Mouse (Mus musculus) liver, embryonic 15.5 days (tissue): ENCODE data around the gene Rab11fip4. TPM values are rescaled to one million over a fixed set of nuclear protein-coding genes. Genes with fewer than 3 reads are reported as not detected.

ENCODE experiments used
- ATAC-seq: fragments of 200-750 bp; cut with Nextera tagmentation; 2 replicates; pipeline ENCODE4 v1.8.0; 2017; ENCODE audit warnings: moderate number of reproducible peaks, mild to moderate bottlenecking, moderate library complexity; ENCODE audit not compliant: insufficient read depth
- H3K27ac ChIP-seq: fragments of 300-500 bp; sonication (generic); replicated peaks from 2 replicates; pipeline ENCODE4 v1.5.1; 2015; ENCODE audit warnings: mild to moderate bottlenecking, inconsistent platforms
- H3K27me3 ChIP-seq: fragments of 300-500 bp; sonication (generic); 2 replicates; pipeline ENCODE4 v1.6.1; 2015; ENCODE audit warnings: mild to moderate bottlenecking, inconsistent platforms
- H3K36me3 ChIP-seq: fragments of 300-500 bp; sonication (generic); replicated peaks from 2 replicates; pipeline ENCODE4 v1.6.1; 2015; ENCODE audit warnings: moderate library complexity, mild to moderate bottlenecking, inconsistent platforms
- H3K4me1 ChIP-seq: fragments of 300-500 bp; sonication (generic); replicated peaks from 2 replicates; pipeline ENCODE4 v1.6.1; 2015; ENCODE audit warnings: inconsistent platforms
- H3K4me2 ChIP-seq: fragments of 300-500 bp; sonication (generic); 2 replicates; pipeline ENCODE4 v1.6.1; 2015; ENCODE audit warnings: moderate library complexity, mild to moderate bottlenecking, inconsistent platforms
- H3K4me3 ChIP-seq: fragments of 300-500 bp; sonication (generic); replicated peaks from 2 replicates; pipeline ENCODE4 v1.5.1; 2015; ENCODE audit warnings: mild to moderate bottlenecking, inconsistent platforms
- H3K9ac ChIP-seq: fragments of 300-500 bp; sonication (generic); 2 replicates; pipeline ENCODE4 v1.6.1; 2015; ENCODE audit warnings: moderate library complexity, mild to moderate bottlenecking, inconsistent platforms
- H3K9me3 ChIP-seq: fragments of 300-500 bp; sonication (generic); replicated peaks from 2 replicates; pipeline ENCODE4 v1.6.1; 2016; ENCODE audit warnings: inconsistent platforms
- WGBS: fragments of 180-500 bp; shearing (Covaris S2); methylation state at CpG from one replicate; pipeline ENCODE4 v1.1.7; 2015; ENCODE audit warnings: mixed read lengths; ENCODE audit not compliant: insufficient replicate concordance; 5-methylcytosine and 5-hydroxymethylcytosine counted together
- polyA plus RNA-seq: library from polyadenylated mRNA; unstranded; fragments of >200 nt; fragmentation: Nextera tagmentation; extraction: Ambion mirVana; gene quantifications from 2 replicates; pipeline ENCODE4 v1.2.1, GENCODE M21; 2015

Gene Rab11fip4
- polyA plus RNA-seq, 1 experiment from 2014 or later: 1.1 TPM

DNA sequence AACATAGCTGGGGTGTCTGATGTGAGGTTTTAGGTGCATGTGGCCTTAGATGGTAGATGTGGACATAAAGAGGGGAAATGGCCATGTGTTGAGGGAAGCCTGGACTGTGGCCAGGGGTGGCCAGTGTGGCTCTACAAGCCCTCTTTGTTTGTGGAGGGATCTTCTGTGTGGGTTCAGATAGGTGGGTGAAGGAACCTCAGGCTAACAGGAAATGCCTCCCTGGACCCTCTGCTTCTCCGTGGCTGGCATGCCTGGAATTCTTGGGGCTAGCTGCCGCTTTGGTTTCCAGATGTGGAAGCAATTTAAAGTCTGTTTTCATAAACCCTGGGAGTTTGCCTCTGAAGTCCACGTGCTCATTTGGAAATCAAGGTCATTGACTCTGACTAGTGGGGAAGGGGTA lies 78.9 kb downstream of the Rab11fip4 start:
- ATAC-seq: no peak
- H3K4me3 ChIP-seq: no peak overlapping the region
- WGBS: 38% methylated on average over 3 of the region's 3 CpGs
- no peak overlapping the region for H3K4me2 ChIP-seq
- H3K9ac ChIP-seq: no peak overlapping the region
- H3K9me3 ChIP-seq: no peaks in the 10 kb centered on the region
- H3K4me1 ChIP-seq: peaks cover 41% of the 10 kb centered on the region
- no peaks in the 10 kb centered on the region for H3K36me3 ChIP-seq
- H3K27me3 ChIP-seq: no peaks in the 10 kb centered on the region; the same call in 1 of the 2 replicates
- H3K27ac ChIP-seq: 0 out of 2 replicates have a peak overlapping the region, but pooled peaks have one; percentile 24

DNA sequence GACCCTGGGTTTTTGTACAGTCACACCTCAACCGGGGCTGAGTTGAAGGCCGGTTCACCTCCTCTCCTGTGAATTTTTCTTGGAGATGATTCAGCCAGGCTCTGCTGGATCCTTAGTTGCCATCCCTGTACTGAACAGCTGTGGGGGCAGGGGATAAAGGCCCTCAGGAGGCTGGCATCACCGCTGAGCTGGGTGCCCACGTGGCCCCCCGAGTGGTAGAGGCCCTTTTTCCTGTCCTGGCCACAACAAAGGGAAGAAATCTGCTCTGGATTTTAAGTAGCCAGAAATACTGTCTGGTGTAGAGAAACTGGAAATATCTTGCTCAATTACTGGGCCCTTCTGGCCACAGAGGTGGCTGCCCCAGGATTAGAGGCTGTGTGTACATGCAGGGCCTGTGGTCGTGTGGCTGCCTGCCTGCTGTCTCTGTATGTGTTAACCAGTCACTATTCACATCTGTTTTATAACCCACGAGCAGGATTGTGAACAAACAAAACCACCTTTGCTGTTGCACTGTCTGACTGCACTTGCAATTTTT lies 79.5 kb downstream of the Rab11fip4 start:
- H3K4me3 ChIP-seq: no peak overlapping the region
- 38% methylated on average over 7 of the region's 7 CpGs for WGBS

DNA sequence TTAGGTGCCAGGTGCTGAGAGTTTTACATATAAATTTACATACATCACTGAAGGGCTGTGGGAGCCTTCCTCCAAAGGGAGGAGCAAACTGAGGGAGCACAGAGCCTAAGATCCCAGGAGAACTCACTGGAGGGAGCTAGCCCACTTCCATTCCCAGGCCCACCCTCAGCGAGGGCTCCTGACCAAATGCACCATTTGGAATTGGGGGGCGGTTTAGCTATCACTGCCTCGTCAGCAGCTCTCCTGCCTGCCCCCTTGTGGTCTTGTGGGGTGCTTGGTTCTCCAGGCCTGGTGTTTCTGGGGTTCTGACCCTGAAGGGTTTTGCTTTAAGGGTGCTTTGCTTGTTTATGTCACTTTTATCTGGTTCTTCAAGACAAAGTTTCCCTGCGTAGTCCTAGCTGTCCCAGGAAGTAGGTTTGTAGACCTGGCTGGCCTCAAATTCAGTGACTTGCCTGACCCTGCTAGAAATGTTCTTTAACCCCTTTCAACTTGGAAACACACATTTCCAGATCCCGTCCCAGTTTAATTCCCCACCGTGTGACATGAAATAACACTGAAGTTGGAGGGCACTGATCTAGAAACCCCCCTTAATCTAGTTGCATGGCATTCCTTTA lies 80.8 kb downstream of the Rab11fip4 start:
- H3K9ac ChIP-seq: no peak overlapping the region
- H3K27me3 ChIP-seq: no peaks in the 10 kb centered on the region; the same call in 1 of the 2 replicates
- no peak for ATAC-seq
- H3K4me2 ChIP-seq: no peak overlapping the region
- WGBS: 46% methylated on average over 6 of the region's 6 CpGs
- H3K36me3 ChIP-seq: no peaks in the 10 kb centered on the region
- H3K4me3 ChIP-seq: no peak overlapping the region
- H3K9me3 ChIP-seq: no peaks in the 10 kb centered on the region
- no peak overlapping the region for H3K27ac ChIP-seq
- H3K4me1 ChIP-seq: peaks cover 41% of the 10 kb centered on the region

More for the DNA sequence above, 79.5 kb downstream of the Rab11fip4 start:
- no peak overlapping the region for H3K4me2 ChIP-seq
- no peaks in the 10 kb centered on the region; the same call in 1 of the 2 replicates for H3K27me3 ChIP-seq
- H3K27ac ChIP-seq: 0 out of 2 replicates have a peak overlapping the region, but pooled peaks have one; percentile 2
- H3K9me3 ChIP-seq: no peaks in the 10 kb centered on the region
- no peak for ATAC-seq
- peaks cover 41% of the 10 kb centered on the region for H3K4me1 ChIP-seq
- no peak overlapping the region for H3K9ac ChIP-seq
- no peaks in the 10 kb centered on the region for H3K36me3 ChIP-seq

DNA sequence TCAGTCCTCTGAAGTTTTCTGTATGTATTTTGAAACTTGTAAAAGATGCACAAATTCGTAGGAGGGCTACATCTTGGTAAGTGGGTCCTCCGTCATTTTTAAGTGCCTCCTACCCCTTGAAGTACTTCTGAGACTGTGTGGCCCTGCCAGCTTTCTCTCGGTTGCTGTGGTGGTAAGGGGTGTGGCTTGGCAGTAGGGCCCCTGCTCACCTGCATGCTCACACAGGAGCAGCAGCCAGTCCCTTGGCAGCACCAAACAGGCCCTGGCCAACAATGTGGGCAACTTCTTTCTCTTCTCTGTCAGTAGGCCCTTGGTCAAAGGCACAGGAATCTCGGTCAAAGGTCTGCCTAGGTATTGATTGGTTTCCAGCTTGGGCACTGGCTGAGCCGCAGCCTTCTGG lies 82.1 kb downstream of the Rab11fip4 start:
- Histone ChIP-seq H3K4me2 (0 out of 2 replicates have a peak overlapping the region, but pooled peaks have one; percentile 2), H3K36me3 (no peaks in the 10 kb centered on the region), H3K9ac (no peak overlapping the region), H3K9me3 (no peaks in the 10 kb centered on the region), H3K27ac (no peak overlapping the region), H3K4me1 (peaks cover 41% of the 10 kb centered on the region), H3K27me3 (no peaks in the 10 kb centered on the region; the same call in 1 of the 2 replicates), H3K4me3 (no peak overlapping the region)
- ATAC-seq: no peak
- 53% methylated on average over 5 of the region's 5 CpGs for WGBS

DNA sequence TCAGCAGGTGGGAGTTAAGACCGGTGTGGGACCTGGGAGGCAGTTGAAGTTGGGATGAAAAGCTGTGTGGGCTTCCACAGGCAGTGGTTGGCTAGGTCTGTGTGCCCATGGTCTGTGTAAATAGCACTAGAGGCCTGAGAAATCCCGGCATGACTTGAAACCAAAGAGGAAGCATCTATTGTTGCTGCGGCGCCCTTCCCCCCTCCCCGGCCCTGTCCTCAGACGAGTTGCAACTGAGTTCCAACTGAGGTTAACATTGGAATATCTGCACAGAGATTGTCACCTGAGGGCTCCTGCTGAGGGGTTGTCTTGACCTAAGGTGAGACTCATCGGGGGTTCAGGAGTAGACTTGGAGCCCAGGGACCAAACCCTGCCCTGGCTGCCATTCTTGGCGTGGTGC lies 82.7 kb downstream of the Rab11fip4 start:
- Histone ChIP-seq H3K27ac (0 out of 2 replicates have a peak overlapping the region, but pooled peaks have one; percentile 33), H3K9me3 (no peaks in the 10 kb centered on the region), H3K36me3 (no peaks in the 10 kb centered on the region), H3K27me3 (no peaks in the 10 kb centered on the region), H3K4me2 (peak overlapping the region; percentile 2), H3K9ac (no peak overlapping the region), H3K4me1 (peaks cover 41% of the 10 kb centered on the region), H3K4me3 (no peak overlapping the region)
- WGBS: 24% methylated on average over 8 of the region's 8 CpGs
- no peak for ATAC-seq

DNA sequence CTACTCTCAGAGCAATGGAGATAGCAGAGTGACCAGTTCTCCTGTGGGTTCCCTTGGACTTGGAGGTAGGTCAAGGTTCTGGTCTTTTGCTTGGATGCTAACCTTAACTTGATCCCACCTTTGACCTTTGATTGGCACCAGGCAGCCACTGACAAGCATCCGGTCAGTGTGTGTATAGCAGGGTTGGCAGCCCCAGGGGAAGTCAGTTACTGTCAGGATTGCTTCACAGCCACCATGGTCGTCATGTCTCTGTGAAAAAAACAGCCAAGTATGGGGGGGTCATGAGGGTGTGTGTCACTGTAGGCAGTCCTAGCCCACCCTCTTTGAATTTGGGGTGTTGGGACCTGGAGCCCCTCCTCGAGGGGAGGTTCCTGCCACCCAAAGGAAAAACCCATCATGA lies 83.2 kb downstream of the Rab11fip4 start:
- H3K4me3 ChIP-seq: no peak overlapping the region
- WGBS: 52% methylated on average over 3 of the region's 3 CpGs
- no peaks in the 10 kb centered on the region for H3K36me3 ChIP-seq
- peaks cover 37% of the 10 kb centered on the region for H3K4me1 ChIP-seq
- H3K27ac ChIP-seq: 0 out of 2 replicates have a peak overlapping the region, but pooled peaks have one; percentile 33
- no peak for ATAC-seq
- H3K27me3 ChIP-seq: no peaks in the 10 kb centered on the region
- H3K9ac ChIP-seq: no peak overlapping the region
- H3K4me2 ChIP-seq: no peak overlapping the region
- no peaks in the 10 kb centered on the region for H3K9me3 ChIP-seq

DNA sequence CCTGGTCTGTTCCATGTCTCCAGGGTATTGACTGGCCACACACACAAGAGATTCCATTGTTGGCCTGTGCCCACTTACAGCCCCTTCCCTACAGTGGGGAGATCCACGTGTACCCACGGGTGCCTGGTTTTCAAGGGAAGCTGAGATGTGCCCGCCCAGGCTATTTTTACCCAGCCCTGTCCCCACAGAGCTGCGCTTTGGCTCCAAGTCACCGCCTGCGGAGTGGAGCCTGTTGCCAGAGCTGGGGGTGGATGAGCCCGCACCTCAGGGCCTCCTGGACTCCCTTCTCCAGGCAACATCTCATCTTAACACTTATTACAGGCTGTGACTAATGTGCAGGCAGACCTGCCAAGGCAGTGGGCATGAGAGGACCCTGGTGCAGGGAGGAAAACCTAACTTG lies 83.6 kb downstream of the Rab11fip4 start:
- H3K4me3 ChIP-seq: no peak overlapping the region
- no peak for ATAC-seq
- no peaks in the 10 kb centered on the region for H3K36me3 ChIP-seq
- no peaks in the 10 kb centered on the region for H3K9me3 ChIP-seq
- 63% methylated on average over 7 of the region's 7 CpGs for WGBS
- no peaks in the 10 kb centered on the region for H3K27me3 ChIP-seq
- H3K4me2 ChIP-seq: no peak overlapping the region
- H3K9ac ChIP-seq: no peak overlapping the region
- no peak overlapping the region for H3K27ac ChIP-seq
- peaks cover 34% of the 10 kb centered on the region for H3K4me1 ChIP-seq

DNA sequence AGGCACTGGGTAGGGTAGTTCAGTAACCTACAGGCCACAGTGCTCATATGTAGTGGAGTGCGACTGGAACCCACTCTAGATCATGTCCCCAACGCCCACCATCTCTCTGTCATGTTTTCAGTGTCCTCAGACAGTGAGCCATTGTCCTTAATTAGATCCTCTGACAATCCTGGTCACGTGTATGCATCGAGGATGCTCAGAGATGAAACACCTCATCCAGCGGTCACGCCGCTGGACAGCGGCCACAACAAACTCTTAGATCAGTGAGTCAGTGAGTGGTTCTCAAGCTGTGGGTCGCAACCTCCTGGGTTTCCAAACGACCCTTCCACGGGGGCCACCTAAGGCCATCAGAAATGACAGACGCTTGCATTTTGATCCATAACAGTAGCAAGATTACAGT lies 84.3 kb downstream of the Rab11fip4 start:
- Histone ChIP-seq H3K9ac (no peak overlapping the region), H3K36me3 (no peaks in the 10 kb centered on the region), H3K27ac (no peak overlapping the region), H3K4me3 (no peak overlapping the region), H3K9me3 (no peaks in the 10 kb centered on the region), H3K27me3 (no peaks in the 10 kb centered on the region), H3K4me2 (no peak overlapping the region), H3K4me1 (peaks cover 29% of the 10 kb centered on the region)
- 67% methylated on average over 12 of the region's 12 CpGs for WGBS
- no peak for ATAC-seq

DNA sequence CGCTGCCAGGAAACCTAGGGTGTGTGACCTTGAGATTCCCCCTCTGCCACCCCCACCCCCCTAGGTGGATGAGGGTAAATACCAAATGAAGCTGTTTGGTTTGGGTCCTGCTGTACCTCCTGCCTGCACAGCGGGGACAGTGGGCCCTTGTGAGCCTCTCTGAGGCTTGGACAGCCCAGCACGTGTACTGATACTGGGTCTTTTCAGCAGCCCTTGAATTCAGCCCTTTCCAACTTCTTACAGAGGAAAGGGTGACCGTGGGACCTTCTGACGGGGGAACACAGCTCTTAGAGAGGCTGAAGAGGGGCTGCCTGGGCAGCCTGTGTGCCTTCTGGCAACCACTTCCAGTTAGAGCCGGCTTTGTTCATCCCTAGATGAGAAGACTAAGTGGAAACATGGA lies 85.0 kb downstream of the Rab11fip4 start:
- no peak for ATAC-seq
- no peaks in the 10 kb centered on the region for H3K9me3 ChIP-seq

DNA sequence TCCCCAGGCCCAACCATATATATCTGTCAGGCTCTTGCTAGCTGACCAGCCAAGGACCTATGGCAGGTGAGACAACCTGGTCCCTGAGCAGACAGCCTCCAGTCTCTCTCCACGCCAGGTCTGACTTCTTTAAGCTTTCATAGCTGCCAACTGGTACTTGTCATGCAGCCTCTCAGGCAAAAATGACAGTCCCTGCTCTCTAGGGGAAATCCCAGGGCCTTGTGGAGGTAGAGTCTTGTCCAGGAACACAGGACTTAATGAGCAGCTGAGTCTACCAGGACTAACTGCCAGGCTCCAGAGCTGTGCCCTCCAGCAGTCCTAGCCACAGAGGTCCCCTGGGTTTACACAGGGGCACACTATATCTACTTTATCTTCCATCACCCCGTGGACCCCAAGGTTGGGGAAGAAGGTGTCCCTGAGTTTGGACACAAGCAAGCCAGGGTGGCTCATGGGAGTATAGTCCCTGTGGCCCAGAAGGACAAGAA lies 85.5 kb downstream of the Rab11fip4 start:
- no peak overlapping the region for H3K27ac ChIP-seq
- no peaks in the 10 kb centered on the region for H3K27me3 ChIP-seq
- H3K4me2 ChIP-seq: no peak overlapping the region
- H3K9me3 ChIP-seq: no peaks in the 10 kb centered on the region
- no peak for ATAC-seq
- no peak overlapping the region for H3K4me3 ChIP-seq
- H3K36me3 ChIP-seq: no peaks in the 10 kb centered on the region
- no peak overlapping the region for H3K9ac ChIP-seq
- peaks cover 23% of the 10 kb centered on the region for H3K4me1 ChIP-seq
- 50% methylated on average over 2 of the region's 2 CpGs for WGBS

More for the DNA sequence above, 85.0 kb downstream of the Rab11fip4 start:
- H3K9ac ChIP-seq: no peak overlapping the region
- 57% methylated on average over 6 of the region's 6 CpGs for WGBS
- H3K4me3 ChIP-seq: no peak overlapping the region
- no peaks in the 10 kb centered on the region for H3K36me3 ChIP-seq
- peaks cover 23% of the 10 kb centered on the region for H3K4me1 ChIP-seq
- no peak overlapping the region for H3K4me2 ChIP-seq
- no peaks in the 10 kb centered on the region for H3K27me3 ChIP-seq
- H3K27ac ChIP-seq: no peak overlapping the region

DNA sequence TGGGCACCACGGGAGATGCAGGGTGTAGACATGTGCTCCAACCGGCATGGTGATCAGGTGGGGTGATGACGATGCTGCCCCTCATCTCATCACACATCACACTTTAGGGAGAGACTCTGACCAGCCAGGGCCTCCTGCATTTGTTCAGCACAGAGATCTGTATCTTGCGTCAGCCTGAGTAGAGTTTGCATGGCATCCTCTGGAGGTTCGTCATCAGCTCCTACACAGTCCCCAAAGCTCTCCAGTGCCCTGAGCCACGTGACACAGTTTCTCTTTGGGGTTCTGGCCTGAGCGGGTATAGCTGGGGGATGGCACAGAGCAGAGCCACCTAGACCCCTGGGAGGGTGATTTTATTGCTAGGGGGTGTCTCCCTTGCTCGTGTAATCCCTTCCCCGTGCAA lies 86.4 kb downstream of the Rab11fip4 start:
- peaks cover 15% of the 10 kb centered on the region for H3K4me1 ChIP-seq
- no peak overlapping the region for H3K4me3 ChIP-seq
- no peak overlapping the region for H3K9ac ChIP-seq
- H3K27ac ChIP-seq: no peak overlapping the region
- H3K4me2 ChIP-seq: no peak overlapping the region
- WGBS: 64% methylated on average over 9 of the region's 9 CpGs
- no peak for ATAC-seq
- H3K36me3 ChIP-seq: no peaks in the 10 kb centered on the region
- no peaks in the 10 kb centered on the region for H3K9me3 ChIP-seq
- no peaks in the 10 kb centered on the region for H3K27me3 ChIP-seq
